Mouse (Mus musculus) urinary bladder, adult 18-20 months (tissue): ENCODE data around the gene Slc9a2.
"Not testable (repeated sequence)": the region's sequence is repeated elsewhere in the genome, so short reads cannot be mapped to it uniquely, and the experiment has no call there.

Source experiments
- DNase-seq, 2 experiments: peaks; one replicate each; pipeline ENCODE4 v3.0.0; 2022; ENCODE audit warnings: low spot score in 2 of 2, mixed read lengths in 2 of 2

The Slc9a2 gene

DNA sequence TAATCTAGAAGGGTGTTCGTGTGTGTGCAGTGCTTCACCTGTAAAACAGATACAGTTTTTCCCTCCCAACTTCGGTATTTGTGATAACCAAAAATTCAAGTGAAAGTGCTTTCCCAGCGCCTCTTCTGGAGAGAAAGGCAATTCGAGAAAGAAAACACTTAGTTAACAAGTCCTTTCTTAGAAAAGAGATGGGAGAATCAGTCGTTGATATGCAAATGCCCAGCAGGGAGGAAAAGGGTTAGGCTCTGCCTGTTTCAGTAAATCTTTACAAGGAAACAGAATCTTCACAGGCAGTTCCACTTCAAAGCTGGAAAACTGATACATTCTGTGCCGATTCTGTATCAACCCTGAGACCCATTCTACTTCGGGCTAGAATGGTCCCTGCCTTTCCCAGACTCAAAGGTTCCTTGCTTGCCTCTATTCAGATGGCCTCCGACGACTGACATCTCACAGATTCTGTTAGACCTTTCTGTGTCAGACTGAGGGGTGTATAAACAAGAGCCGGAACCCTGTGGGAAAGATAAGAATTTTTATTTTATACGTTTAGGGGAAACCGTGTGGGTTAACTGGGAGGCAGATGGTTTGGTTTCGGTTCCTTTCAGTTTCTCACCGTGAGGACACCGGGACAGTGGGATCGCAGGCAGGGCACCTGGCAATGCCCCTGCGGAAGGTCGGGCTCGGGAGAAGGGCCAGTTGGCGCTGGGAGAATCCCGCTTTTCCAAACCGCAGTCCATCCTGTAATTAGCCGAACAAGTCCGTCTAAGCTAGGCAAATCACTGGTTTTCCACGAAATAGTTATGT is at the start of gene Slc9a2:
Gene Slc9a2 (plus strand): TSS at position 508 of the 801 bp plus-strand sequence.
- DNase-seq: no peak

DNA sequence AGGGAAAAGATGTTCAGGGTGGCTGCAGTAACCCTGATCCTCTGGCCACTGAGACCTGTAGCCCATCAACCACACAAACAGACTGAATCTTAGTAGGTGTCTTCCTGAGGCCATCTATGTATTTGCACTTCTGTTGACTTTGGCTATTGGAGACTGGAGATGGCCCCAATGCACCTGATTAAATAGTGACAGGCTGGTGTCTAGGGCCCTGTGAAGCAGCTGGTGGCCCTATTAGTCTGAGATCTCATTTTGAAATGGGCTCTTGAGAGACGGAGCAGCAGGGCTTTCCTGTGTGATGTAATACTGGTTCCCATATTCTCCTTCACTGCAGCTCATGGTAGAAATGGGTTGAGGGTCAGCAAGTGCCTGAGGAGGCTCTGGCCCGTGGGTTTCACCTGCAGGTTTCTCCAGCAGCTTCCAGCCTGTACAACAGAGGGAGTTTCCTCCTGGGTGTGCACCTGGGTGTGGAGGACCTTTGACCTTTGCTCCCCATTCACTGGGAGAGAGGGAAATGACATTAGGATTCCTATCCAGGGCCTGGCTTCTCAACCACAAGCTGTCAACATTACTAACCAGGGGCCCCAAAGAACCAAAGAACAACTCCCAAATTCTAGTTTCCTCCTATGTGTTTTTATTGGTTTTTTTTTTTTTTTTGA is 47.8 kb upstream of the Slc9a2 start:
- no peak for DNase-seq

DNA sequence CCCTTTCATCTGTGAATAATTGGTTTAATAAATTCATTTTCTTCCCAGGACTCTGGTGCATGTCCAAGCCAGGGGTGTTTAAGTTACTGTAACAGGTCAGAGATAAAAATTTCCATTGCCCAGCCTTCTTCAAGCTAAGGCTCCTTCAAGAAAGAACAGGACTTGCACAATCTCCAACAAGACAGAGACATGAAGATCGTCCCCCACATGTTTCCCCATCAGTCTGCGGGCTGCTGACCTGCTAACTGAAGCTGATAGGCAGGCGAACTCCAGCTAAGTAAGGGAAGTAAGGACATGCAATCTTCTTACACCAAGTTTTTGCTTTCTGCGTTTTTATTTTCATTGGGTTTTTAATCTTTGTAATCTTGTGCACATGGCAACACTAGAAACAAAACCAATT is 45.8 kb upstream of the Slc9a2 start:
- no peak for DNase-seq

DNA sequence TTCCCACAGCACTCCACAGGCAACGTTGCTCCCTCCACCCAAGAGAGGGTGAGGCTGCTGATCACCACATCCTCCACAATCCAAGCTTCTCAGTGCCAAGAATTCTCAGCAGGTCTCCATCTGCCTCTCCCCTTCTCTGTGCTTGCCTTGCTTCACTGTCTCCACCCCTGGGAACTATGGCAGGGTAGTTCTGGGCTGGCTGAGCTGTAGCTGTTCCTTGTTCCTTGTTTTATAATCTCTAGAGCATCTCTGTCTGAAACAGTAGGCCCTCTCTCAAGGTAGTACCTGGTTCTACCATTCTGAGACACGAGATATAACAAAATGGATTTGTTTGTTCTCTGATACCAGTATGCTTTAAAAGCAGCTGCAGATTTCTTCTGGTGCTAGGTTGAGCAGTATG is 32.1 kb upstream of the Slc9a2 start:
- DNase-seq: no peak

DNA sequence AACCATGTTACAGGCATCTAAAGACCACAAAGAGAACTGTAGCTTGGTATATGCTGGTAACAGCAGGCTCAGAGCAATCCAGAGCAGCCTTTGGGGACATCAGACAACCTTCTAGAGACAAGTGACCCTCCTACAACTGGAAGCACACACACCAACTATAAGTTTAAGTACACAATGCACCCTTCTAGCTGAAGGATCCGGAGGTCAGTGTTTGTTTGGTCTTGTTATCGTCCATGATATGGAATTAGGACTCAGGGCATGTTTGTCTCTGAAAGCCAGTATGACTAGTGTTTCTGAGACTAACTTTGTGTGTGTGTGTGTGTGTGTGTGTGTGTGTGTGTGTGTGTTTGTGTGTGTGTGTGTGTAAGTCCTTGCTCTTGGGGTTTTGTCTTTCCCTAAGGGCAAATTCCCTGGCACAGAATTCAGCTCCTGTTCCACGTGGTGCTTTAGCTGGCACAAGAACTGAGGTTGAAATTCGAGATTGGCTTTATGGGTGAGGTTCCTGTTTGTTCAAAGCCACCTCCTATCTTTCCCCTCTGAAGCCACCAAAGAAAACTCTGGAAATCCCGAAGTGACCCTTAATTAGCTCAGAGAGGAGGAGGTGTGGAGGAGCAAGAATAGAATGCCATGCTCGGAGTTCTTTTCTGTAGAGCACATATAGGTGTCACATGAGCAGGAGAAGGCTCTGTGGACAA is 29.4 kb upstream of the Slc9a2 start:
- DNase-seq: peak in 1 of 2 experiments; percentile 21

DNA sequence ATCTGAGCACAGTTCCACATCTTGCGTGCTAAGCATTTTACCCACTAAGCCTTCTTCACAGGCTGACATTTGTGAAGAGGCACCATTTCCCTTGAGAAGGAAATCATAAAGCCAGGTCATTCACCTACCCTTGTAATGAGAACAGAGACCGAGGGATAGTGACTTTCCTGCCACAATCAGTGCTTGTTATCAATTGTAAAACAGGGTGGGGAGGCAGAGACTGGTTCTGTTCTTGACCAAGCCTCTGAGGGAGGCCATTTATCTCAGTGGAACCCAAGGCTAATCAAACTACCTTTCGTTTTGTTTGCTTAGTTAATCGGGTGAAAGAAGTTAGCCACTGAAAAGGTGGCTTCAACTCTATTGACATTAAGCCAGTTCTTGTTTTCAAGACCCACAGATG is 23.3 kb upstream of the Slc9a2 start:
- no peak for DNase-seq

DNA sequence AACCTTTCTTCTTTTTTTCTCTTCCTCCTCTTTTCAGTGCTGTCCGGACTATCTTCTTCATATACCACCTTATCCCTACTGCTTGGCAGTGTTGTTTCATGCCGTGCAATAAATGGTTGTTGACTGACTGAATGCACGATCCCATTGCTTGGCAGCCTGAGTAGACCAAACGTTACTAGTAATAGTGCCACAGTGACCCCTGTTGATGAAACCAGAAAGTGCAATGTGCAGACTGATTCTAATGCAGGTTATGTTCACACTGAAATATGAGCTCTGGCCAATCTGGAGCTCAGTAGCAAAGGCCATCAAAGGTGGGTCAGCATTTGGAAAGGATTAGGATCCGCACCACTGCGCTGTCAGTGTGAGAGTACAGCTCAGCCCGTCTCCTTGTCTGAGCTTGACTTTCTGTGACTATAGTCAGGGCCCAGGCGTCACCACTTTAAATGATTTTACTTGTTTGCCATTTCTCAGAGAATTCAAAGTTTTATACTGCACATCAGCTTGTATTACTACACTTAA is 22.3 kb upstream of the Slc9a2 start:
- peak; percentile 45 to 64 for DNase-seq

DNA sequence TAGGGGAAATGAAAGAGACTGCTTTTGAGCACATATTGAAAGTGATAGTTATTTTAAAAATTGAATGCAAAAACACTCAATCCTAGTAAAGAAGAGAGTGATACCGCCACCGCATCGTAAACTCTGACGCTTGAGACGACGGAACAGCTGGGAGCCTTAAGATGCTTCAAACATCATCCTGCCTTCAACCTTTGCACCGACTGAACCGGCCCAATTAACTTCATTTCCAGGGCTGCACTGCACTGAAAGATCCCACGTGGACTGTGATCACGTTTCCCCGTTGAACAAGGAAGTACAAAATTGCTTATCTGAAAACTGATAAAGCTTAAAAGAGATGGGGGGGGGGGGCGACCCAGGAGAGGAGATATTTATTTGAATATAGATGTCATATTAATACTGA is 21.4 kb upstream of the Slc9a2 start:
- peak in 1 of 2 experiments; percentile 11 for DNase-seq

DNA sequence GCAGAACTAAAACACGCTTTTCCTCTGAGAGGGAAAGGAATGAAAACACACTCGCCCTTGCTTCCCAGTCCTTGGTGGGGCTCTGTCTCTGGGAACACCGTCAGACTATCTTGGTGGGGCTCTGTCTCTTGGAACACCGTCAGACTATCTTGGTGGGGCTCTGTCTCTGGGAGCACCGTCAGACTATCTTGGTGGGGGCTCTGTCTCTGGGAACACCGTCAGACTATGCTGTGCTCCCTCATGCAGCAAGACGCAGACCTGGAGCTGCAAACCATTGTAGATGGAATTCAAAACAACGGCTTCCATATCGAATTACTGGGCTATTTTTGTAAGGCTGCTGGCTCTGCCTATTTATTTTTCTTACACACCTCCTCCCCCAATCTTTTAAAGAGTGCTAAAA is 20.9 kb upstream of the Slc9a2 start:
- no peak for DNase-seq

DNA sequence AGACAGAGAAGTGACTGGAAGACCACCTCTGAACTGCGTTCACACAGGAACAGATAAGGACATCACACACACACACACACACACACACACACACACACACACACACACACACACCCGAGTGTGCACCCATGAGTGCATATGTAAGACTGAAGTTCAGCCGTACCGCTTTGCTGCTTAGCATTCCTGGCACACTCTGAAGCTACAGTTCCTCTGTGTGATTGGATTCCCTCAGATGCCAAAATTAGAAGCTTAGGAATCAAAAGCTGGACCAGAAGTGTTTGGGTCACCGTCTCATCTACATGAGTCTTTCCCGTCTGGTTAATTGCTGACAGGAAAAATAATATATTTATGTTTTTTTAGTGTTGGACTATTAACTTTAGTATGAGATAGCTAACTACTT is 19.5 kb upstream of the Slc9a2 start:
- DNase-seq: no peak

DNA sequence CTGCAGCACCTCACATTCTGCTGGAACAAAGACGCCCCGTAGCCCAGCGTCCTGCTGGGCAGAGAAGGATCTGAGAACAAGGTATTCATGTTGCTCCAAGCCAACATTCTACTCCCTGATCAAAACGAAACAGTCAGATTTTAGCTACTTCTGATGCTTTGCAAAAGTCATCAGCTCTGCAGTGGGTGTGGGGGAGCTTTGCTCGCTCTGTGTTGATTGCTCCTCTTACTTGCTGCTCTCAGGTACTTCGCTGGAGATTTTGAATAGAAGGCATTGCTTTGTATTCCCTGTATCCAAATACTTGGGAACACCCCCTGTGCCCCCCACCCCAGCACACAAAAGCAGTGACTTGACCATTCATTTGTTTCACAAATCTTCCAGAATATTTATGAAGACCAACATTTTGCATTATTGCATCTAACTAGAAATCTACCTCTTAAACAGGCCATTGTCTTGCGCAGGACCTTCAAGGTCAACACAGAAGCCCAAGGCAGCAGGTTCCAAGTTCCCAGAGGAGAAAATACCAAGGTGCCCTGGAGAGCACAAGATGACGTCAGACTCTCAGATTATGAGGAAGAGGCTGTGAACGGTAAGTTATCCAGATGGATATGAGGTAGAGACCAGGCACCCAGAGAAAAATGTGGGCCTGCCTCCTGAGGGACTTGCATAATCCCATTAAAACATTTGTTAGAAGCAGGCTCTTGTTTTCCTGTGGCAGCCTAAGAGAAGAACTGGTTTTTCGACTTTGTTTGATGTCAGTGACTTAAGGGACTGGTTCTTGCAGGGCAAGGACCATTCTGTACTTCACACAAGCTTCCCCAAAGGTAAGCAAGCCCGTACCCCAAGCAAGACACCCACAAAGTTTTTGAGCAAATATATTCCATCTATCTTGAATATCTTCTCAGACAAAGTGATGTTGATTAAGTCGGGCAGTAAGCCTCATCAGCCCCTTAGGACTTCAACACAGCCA is 14.7 kb upstream of the Slc9a2 start:
- DNase-seq: peak in 1 of 2 experiments; percentile 2

DNA sequence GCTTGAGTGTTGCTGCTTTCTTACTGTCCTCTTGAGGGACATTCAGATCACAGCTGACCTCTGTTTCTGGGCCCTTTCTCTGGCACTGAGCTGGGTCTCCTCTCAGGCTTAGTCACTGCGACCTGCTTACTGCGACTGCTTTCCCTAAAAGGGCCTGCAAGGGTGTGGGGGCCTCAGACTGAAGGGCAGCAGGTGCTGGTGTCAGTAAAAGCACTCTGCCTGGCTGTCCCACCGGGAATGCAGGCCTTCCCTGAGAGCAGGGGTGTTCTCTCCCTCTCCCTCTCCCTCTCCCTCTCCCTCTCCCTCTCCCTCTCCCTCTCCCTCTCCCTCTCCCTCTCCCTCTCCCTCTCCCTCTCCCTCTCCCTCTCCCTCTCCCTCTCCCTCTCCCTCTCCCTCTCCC is 12.9 kb upstream of the Slc9a2 start:
- DNase-seq: not testable (repeated sequence)

DNA sequence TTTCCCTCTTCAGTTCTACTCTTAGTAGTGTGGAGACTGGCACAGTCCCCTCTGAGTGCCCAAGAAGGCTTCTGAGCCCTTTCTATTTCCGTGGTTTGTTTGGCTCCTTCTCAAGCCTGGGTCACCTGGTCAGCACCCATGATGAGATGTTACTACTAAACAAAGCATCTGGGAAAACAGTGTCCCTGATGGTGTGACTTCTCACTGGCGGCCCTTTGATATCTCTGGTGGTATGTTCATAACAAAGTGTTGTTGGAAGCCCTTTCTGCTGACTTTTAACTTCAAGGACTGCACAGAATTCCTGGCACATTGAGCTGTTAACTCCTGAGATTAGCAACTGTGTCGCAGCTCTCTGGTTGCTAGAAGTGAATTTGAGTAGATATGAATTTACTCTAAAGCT is 10.3 kb upstream of the Slc9a2 start:
- no peak for DNase-seq

DNA sequence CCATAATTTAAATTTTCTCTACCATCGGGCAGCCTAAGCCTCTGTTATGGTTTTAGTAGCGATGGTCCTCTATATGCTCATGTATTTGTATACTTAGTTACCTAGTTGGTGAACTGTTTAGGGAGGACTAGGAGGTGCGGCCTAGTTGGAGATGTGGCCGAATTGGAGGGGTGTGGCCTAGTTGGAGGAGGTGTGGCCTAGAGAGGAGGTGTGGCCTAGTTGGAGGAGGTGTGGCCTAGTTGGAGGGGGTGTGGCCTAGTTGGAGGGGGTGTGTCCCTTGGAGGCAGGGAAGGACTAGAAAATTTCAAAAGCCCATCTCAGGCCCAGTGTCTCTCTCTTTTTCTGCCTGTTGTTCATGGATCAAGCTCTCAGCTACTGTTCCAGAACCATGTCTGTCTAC is 8.9 kb upstream of the Slc9a2 start:
- no peak for DNase-seq

DNA sequence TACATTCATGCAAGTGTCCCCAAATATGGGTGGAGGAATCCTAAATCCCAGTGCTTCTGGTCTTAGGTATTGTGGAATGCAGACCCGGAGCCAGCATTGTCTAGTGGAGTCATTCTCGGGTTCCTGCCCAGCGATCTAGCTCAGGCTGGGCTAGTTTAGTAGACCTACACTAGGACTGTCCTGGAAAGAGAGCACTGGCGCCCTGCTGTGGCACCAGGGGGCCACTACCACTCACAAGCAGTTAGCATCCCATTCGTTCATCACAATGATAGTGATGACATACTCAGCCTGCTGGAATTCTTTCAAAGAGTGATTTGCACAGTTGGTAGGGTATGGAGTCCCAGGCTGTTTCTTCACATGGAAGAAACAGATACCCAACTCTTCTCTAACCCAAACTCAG is 3.1 kb upstream of the Slc9a2 start:
- DNase-seq: no peak

DNA sequence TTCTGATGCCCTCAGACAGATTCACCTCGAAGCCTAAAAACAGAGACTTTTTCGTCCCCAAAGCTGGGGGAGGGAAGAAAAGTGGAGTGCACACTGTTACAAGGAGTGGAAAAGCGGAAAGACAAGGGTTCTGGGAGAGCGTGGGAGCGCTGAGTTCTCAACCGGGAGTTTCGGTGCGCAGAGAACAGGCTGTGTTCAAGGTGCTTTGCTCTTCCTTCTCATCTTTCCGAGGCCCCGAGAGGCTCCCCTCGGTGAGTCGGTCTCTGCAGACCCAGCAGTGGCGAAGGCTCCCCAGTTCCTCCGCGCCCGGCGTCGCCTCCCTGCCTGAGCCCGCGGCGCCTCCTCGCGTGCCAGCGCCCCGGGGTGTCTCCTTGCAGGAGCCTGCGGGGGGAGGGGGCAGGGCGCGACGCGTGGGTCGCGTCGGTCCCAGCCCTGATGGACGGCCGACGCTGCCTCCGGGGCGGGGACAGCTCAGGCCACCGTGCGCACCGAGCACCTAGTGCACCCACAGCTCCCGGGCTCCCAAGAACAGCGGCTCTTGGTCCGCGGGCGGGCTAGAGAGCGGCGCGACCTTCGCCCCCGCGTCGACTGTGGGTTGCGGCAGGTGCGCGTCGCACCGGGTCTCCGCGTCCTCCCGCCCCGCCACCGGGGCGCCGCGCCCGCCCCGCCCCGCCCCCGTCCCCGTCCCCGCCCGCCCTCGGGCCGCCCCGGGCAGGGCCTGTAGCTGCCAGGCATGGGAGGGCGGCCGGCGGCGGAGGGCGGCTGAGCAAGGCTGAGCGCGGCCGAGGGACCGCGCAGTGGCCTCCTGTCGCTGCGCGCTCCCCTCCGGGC is 709 bp downstream of the Slc9a2 start:
- DNase-seq: peak; percentile 42 to 51

DNA sequence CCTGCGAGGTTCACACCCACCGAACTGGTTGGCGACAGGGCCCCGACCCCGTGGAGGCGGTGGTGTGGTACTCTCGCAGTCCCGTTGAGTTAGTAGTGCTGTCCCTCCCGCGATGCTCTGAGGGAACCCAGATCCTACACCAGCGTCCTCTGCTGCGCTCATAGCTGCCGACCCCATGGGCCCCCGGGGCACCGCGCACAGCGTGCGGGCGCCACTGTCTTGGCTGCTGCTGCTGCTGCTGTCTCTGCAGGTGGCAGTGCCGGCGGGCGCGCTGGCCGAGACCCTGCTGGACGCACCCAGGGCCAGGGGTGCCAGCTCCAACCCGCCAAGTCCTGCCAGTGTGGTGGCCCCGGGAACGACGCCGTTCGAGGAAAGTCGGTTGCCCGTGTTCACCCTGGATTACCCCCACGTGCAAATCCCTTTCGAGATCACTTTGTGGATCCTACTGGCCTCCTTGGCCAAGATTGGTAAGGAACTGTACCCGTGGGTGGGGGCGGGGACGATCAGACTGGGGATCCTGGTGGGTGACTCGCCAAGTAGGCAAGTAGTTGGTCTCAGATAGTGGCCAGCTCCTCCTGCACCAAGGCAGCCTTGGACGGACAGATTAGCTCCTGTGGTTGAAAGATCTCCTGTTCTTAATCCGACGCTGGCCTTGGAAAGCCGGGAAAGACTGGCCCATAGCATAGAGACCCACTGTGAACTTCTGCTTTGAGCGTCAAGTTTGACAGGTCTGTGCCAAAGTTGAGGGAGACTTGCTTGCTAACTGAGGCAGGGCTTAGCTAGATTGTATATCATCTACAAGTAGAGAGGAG is 1.5 kb downstream of the Slc9a2 start:
- no peak for DNase-seq

DNA sequence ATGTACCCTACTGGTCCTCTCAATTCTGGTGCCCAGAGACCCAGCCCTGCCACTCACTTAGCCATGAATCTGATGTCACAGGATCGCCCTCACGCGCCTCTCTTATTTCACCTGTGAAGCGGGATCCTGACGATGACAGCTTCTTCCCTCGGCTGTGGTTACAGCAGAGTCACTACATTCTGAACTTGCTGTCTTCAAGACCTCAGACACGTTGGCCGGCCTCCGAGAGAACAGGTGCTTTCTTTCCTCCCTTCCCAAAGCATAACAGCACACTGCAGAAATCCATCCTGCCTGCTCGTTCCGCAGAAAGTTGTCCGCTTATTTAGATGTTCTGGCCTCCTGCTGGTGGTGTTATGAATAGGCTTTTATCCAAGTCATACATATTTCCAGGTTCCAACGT is 13.9 kb downstream of the Slc9a2 start:
- DNase-seq: no peak

DNA sequence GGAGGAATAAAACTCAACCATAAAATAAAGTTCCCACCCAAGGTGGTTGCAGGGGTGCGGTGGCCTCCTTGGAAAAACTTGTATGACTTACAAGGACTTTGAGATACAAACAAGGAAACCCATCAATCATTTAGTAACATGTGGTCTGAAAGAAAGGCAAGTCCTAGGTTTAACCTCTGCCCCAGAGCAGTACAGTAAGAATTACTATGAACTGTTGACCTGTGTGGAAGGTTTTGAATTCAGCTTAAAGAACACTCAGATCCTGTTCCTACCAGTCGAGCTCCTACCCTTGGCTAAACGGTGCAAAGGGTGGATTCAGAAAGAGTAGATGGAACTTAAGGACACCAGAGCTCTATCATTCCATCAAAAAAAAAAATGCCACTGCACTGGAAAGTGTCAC is 16.1 kb downstream of the Slc9a2 start:
- DNase-seq: no peak

DNA sequence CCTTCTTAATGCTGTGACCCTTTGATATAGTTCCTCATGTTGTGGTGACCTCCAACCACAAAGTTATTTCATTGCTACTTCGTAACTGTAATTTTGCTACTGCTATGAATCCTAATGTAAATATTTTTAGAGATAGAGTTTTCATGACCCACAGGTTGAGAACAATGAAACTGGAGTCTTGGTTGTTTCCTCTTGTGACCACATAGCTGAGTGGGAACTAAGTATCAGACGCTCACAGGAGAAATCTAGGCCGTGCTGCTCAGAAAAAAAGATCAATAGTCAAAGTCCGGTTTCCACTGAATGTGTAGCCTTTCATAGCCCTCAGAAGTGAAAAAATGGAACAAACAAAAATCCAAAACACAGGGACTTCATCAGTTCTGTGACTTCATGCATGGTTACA is 24.7 kb downstream of the Slc9a2 start:
- no peak for DNase-seq
